Mouse (Mus musculus): ENCODE measurements at regions not wholly inside any gene's neighbourhood (a gene's known extent, or its start where the extent isn't known, plus 50 kb on each side); places are given as distances from the start of the nearest gene placed in this dataset.

- ATAC-seq (no peak), DNase-seq (ENCODE audit: low read depth, low spot score) (no peak)
- CTCF ChIA-PET, result interaction anchor here (1.0 kb wide), 1 partner anchor 385 kb away, joined by 3 read pairs; no protein-coding TSS in a partner anchor
- H3K27me3 ChIP-seq, result no peaks in the 10 kb centered on the region
- in situ Hi-C loops (cut with MboI; ENCODE audit: low pct_unique_long_range_greater_than_20kb), result loop anchor here (5.0 kb wide), 1 partner anchor 393 kb away; no protein-coding TSS in a partner anchor
- POLR2A ChIA-PET, result no interaction called here
- no peak for TF ChIP-seq CTCF (IDR thresholded peaks at IDR 0.05)
These were observed 63.5 kb upstream of the Cldn34b3 start for GRCm38 (mm10) chrX:76200607-76201006.

DNA sequence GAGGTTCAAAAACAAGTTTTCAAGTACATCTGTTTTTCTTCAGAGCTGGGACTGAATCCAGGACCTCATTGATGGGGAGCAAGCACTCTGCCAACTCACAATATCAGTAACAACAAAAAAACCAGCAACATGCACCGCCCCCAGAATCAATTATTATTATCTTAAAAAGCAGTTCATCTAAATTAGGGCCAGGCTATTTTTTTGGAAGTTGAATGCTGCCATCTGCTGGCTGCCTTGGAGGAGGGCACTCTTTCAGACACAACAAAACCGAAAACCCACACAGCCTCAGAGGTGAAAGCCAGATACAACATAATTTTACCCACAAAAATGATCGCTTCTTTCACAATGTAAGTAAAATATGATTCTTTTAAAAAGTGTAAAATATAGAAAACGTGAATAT, 62.7 kb upstream of the Cldn34b3 start:
- in situ Hi-C loops (cut with MboI; ENCODE audit: low pct_unique_long_range_greater_than_20kb), result loop anchor here (5.0 kb wide), 1 partner anchor 394 kb away; no protein-coding TSS in a partner anchor
- CTCF ChIA-PET, result interaction anchor here (1.0 to 1.4 kb wide), 2 partner anchors 12 to 385 kb away, joined by 3 read pairs; no protein-coding TSS in a partner anchor

More for the DNA sequence above, 62.7 kb upstream of the Cldn34b3 start:
- TF ChIP-seq CTCF (IDR thresholded peaks at IDR 0.05), result peak; percentile 49
- no peaks in the 10 kb centered on the region for H3K27me3 ChIP-seq
- POLR2A ChIA-PET, result no interaction called here
- ATAC-seq (no peak), DNase-seq (ENCODE audit: low read depth, low spot score) (no peak)
